Mouse (Mus musculus) heart, embryonic 14.5 days (tissue): ENCODE results near the gene Hk1. TPM values are rescaled to one million over a fixed set of nuclear protein-coding genes. Genes with fewer than 3 reads are reported as not detected.
A peak's percentile ranks its signal among the peaks of the same experiment; 100 is the strongest.

ENCODE experiments used
- ATAC-seq: fragments of 200-750 bp; cut with Nextera tagmentation; 2 replicates; pipeline ENCODE4 v1.8.0; 2017; ENCODE audit warnings: low read depth, moderate TSS enrichment; ENCODE audit not compliant: insufficient number of reproducible peaks, insufficient read depth, low FRiP score
- H3K27ac ChIP-seq, 2 experiments: fragments of 200-500 bp in 1 of 2; fragments of 300-500 bp in 1 of 2; sonication (generic) in 1 of 2; replicated peaks in 1 of 2; 2 replicates each; pipeline ENCODE4 v1.5.1; 2012 to 2014; ENCODE audit warnings: low read depth in 2 of 2, low read length in 2 of 2, control low read depth in 1 of 2, mild to moderate bottlenecking in 1 of 2, mixed read lengths in 1 of 2; ENCODE audit not compliant: control insufficient read depth in 1 of 2, insufficient read depth in 1 of 2
- H3K27me3 ChIP-seq: fragments of 300-500 bp; sonication (generic); 2 replicates; pipeline ENCODE4 v1.6.1; 2014; ENCODE audit warnings: mild to moderate bottlenecking, low read length, control low read depth; ENCODE audit not compliant: control insufficient read depth, insufficient read depth
- H3K36me3 ChIP-seq: fragments of 300-500 bp; sonication (generic); 2 replicates; pipeline ENCODE4 v1.6.1; 2014; ENCODE audit warnings: mild to moderate bottlenecking, control low read depth, low read length, mixed read lengths; ENCODE audit not compliant: control insufficient read depth, insufficient read depth
- H3K4me1 ChIP-seq, 2 experiments: fragments of 200-500 bp in 1 of 2; fragments of 300-500 bp in 1 of 2; sonication (generic) in 1 of 2; 2 replicates each; pipeline ENCODE4 v1.6.1; 2012 to 2014; ENCODE audit warnings: low read length in 2 of 2, control low read depth in 1 of 2, mixed read lengths in 1 of 2; ENCODE audit not compliant: control insufficient read depth in 2 of 2, insufficient read depth in 2 of 2
- H3K4me2 ChIP-seq: fragments of 300-500 bp; sonication (generic); 2 replicates; pipeline ENCODE4 v1.6.1; 2014; ENCODE audit warnings: mild to moderate bottlenecking, low read length
- H3K4me3 ChIP-seq, 2 experiments: fragments of 200-500 bp in 1 of 2; fragments of 300-500 bp in 1 of 2; sonication (generic) in 1 of 2; 2 replicates each; pipeline ENCODE4 v1.5.1; 2012 to 2014; ENCODE audit warnings: low read length in 2 of 2, mild to moderate bottlenecking in 2 of 2, control low read depth in 1 of 2, low read depth in 1 of 2, moderate library complexity in 1 of 2; ENCODE audit not compliant: control insufficient read depth in 1 of 2, insufficient read depth in 1 of 2
- H3K9ac ChIP-seq: fragments of 300-500 bp; sonication (generic); 2 replicates; pipeline ENCODE4 v1.6.1; 2014; ENCODE audit warnings: mild to moderate bottlenecking, low read length
- H3K9me3 ChIP-seq: fragments of 300-500 bp; sonication (generic); 2 replicates; pipeline ENCODE4 v1.6.1; 2016; ENCODE audit warnings: low read length, control low read depth; ENCODE audit not compliant: control insufficient read depth
- WGBS: fragments of 180-500 bp; shearing (Covaris S2); extraction: QIAGEN DNeasy Blood & Tissue Kit; methylation state at CpG from one replicate; pipeline ENCODE4 v1.1.7; 2014; 5-methylcytosine and 5-hydroxymethylcytosine counted together
- polyA plus RNA-seq: library from polyadenylated mRNA; unstranded; fragments of >200 nt; fragmentation: Nextera tagmentation; extraction: Ambion mirVana; gene quantifications from 2 replicates; pipeline ENCODE4 v1.2.1, GENCODE M21; 2014

Hk1 gene
- polyA plus RNA-seq, 1 experiment from 2014 or later = 112 TPM

DNA sequence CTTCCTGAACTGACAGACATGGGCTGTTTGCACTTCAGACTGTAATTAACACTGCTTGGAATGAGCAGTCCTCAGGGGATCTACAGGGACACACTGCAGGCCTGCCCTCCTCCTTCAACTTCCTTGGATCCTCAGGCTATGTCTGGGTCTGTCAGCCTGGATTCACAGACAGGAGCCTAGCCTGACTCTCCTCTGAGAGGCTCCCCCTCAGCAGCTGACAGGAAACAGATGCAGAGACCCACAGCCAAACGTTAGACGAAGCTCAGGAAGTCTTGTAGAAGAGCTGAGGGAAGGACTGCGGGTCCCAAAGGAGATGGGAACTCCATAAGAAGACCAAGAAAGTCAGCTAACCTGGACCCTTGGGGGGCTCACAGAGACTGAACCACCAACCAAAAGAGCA lies 73.2 kb downstream of the Hk1 start:
- ATAC-seq = 0 out of 2 replicates have a peak, but pooled peaks have one; percentile 32
- H3K36me3 ChIP-seq = peaks cover 77% of the 10 kb centered on the region
- H3K9ac ChIP-seq = no peak overlapping the region

DNA sequence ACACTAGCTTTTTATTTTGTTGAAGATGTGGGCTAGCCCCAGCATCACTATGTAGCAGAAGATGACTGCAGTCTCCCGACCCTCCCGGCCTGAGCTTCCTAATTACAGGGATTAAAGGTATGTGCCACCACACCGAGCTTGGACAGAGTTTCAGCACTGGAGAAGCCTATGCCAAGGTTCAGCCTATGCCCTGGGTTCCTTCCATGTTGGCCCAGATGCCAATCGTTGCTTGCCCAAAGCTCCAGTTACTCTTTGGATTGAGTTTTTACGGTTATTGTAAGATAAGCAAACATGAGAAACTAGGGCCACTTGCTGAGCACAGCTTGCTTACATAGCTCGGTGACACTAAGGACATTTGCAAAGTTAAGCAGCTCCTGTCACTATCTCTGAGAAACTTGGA lies 74.6 kb downstream of the Hk1 start:
- Histone ChIP-seq H3K4me2 (no peak overlapping the region), H3K4me1 (peaks cover 6 to 23% of the 10 kb centered on the region in 2 experiments), H3K9me3 (no peaks in the 10 kb centered on the region), H3K27me3 (no peaks in the 10 kb centered on the region), H3K4me3 (no peak overlapping the region), H3K27ac (no peak overlapping the region), H3K9ac (no peak overlapping the region), H3K36me3 (peaks cover 85% of the 10 kb centered on the region)
- ATAC-seq = no peak
- WGBS = 78% methylated on average over 6 of the region's 6 CpGs

More for the DNA sequence above, 73.2 kb downstream of the Hk1 start:
- Histone ChIP-seq H3K4me1 (peaks cover 4 to 20% of the 10 kb centered on the region in 2 experiments), H3K27ac (peak overlapping the region; percentile 11 to 57; a peak in 2 of 4 replicates), H3K9me3 (no peaks in the 10 kb centered on the region), H3K4me2 (no peak overlapping the region), H3K4me3 (no peak overlapping the region), H3K27me3 (no peaks in the 10 kb centered on the region)
- WGBS = 17% methylated on average over 3 of the region's 3 CpGs

DNA sequence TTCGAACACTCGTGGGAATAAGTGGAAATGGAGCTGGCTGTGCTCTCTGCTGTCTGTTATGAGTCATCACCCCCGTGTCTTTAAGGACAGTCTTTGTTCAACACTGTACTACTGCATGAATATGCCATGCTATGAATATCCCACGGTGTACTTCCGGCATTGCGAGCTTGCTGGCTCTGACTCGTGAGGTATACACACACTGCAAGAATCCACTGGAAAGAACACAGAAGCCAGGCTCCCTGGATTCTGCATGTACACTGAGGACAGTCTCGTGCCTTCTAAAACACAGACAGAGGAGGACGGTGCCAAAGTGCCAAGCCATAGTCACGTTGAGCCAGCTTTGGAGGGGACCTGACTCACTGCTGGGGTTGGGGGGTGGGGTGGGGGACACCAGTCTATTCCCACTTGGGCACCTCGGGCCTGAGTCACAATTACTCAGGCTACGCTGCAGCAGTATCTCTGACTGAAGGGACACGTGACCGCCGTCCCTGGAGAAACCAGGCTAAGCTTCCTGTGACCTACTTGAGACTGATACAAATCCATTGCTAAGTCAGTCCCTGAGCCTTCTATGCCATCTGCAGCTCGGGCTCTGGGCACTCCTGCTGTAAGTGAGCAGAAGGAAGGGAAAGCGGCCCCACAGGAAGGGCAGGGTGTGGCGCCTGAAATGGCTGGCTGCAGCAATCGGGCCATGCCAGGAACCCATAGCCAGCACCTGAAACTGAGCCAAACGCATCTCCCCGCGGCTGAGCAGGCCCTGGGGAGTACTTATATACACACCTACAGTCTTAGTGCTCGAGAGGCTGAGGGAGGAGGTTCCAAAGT lies 79.5 kb downstream of the Hk1 start:
- no peak overlapping the region for H3K9ac ChIP-seq
- no peak overlapping the region for H3K4me3 ChIP-seq
- ATAC-seq = peak; percentile 52; the same call in 1 of the 2 replicates
- no peaks in the 10 kb centered on the region for H3K27me3 ChIP-seq
- peaks cover 11 to 24% of the 10 kb centered on the region in 2 experiments for H3K4me1 ChIP-seq
- H3K9me3 ChIP-seq = no peaks in the 10 kb centered on the region
- peak overlapping the region; percentile 31 to 59; a peak in 2 of 4 replicates for H3K27ac ChIP-seq
- no peak overlapping the region for H3K4me2 ChIP-seq
- peaks cover 90% of the 10 kb centered on the region for H3K36me3 ChIP-seq
- WGBS = 57% methylated on average over 23 of the region's 23 CpGs

- Histone ChIP-seq H3K4me1 (peaks cover 11 to 24% of the 10 kb centered on the region in 2 experiments), H3K27me3 (no peaks in the 10 kb centered on the region), H3K9ac (no peak overlapping the region), H3K9me3 (no peaks in the 10 kb centered on the region), H3K4me2 (no peak overlapping the region), H3K4me3 (no peak overlapping the region), H3K36me3 (peaks cover 93% of the 10 kb centered on the region), H3K27ac (no peak overlapping the region)
- WGBS = 68% methylated on average over 21 of the region's 26 CpGs
- ATAC-seq = no peak
Observed at GRCm38 (mm10) chr10:62296086-62296872, 83.4 kb downstream of the Hk1 start.

DNA sequence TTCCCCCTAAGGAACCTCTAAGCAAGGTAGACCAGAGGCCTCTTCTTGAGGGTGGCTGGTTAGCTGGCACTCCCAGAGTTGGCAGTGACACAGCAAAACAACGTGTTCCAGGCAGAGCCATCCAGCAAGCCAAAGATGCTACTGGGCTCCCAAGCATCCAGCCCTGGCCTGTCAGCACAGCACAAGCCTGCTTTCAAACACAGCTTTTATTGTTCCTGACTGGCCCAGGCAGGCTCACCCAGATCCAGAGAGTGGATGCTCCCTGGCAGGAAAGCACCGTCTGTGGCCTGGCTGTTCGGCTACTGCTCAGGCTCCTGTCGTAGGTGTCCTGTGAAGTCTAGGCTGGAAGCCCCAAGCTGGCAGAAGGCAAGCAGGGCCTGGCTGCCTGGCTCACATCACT lies 85.6 kb downstream of the Hk1 start:
- Histone ChIP-seq H3K9me3 (no peaks in the 10 kb centered on the region), H3K36me3 (peaks cover 98% of the 10 kb centered on the region), H3K27me3 (no peaks in the 10 kb centered on the region), H3K4me2 (no peak overlapping the region), H3K9ac (no peak overlapping the region), H3K4me1 (peaks cover 3 to 7% of the 10 kb centered on the region in 2 experiments; a peak in 2 of 4 replicates), H3K4me3 (no peak overlapping the region), H3K27ac (no peak overlapping the region)
- 78% methylated on average over 4 of the region's 4 CpGs for WGBS
- no peak for ATAC-seq

GRCm38 (mm10) chr10:62287460-62288124 lies 92.1 kb downstream of the Hk1 start:
- Histone ChIP-seq H3K4me1 (peaks cover 5 to 10% of the 10 kb centered on the region in 2 experiments), H3K9ac (peak overlapping the region; percentile 12; the same call in 1 of the 2 replicates), H3K27ac (peak overlapping the region; percentile 41 to 67), H3K36me3 (peaks cover 89% of the 10 kb centered on the region), H3K27me3 (no peaks in the 10 kb centered on the region), H3K4me3 (no peak overlapping the region), H3K4me2 (no peak overlapping the region), H3K9me3 (no peaks in the 10 kb centered on the region)
- peak; percentile 65; the same call in 1 of the 2 replicates for ATAC-seq
- WGBS = 68% methylated on average over 6 of the region's 6 CpGs

DNA sequence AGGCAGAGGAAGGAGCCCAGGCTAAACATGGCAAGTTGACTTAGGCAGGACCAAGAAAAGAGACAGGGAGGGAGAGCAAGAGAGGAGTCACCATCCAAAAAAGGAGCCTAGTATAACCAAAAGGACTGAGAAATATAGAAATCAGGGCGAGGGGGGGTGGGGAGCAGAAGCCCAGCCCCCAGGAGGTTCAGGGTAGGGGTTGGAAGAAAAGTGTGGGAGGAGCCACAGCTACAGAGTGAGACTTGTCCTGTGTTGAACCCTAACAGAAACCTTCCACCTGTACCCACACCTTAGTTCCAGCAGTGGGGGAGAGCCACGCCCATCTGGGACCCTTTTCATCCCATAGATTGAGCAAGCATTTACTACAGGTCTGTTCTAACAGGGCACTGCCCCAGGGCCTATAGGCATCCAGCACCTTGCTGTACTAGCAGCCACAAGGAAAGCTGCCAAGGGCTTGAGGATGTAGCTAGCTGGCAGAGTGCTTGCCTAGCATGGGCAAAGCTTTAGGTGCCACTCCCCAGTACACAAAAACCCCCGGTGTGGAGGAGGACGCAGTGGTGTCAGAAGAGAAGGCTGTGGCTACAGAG lies 96.4 kb downstream of the Hk1 start:
- no peak for ATAC-seq
- H3K9ac ChIP-seq = no peak overlapping the region
- WGBS = 86% methylated on average over 4 of the region's 4 CpGs
- H3K4me1 ChIP-seq = peaks cover 5 to 10% of the 10 kb centered on the region in 2 experiments
- no peak overlapping the region for H3K4me3 ChIP-seq
- no peak overlapping the region for H3K27ac ChIP-seq
- H3K36me3 ChIP-seq = peaks cover 87% of the 10 kb centered on the region
- no peaks in the 10 kb centered on the region for H3K9me3 ChIP-seq
- no peak overlapping the region for H3K4me2 ChIP-seq
- no peaks in the 10 kb centered on the region for H3K27me3 ChIP-seq
